In genomic region chr1:131318397-131318796, GRCm38 (mm10) we compare ENCODE assay signal across 26 mouse cellular contexts. TPM values are rescaled to one million over a fixed set of nuclear protein-coding genes. Genes with fewer than 3 reads are reported as not detected.
DNase-seq lines count a peak whose midpoint lies in the region; ATAC-seq and TF ChIP-seq lines count a peak whose summit lies in the region.
"Had no signal": no experiment of that assay in that cellular context is flagged by ENCODE, and none has a peak within 500 bp of the region (broad histone marks: within the 10 kb centered on the region; RNA-seq: fewer than 3 reads in every experiment).

No protein-coding gene starts in this region.

- TF ChIP-seq RAD21 in MEL (IDR thresholded peaks at IDR 0.05; ENCODE audit: low read depth, low read length) = no peak

- TF ChIP-seq CTCF in MEL (IDR thresholded peaks at IDR 0.05 in 2 of 3, conservative IDR thresholded peaks at IDR 0.05 in 1 of 3; ENCODE audit: control insufficient read depth in 1 of 3, insufficient read depth in 1 of 3, low read depth in 2 of 3, low read length in 3 of 3, poor library complexity in 1 of 3, severe bottlenecking in 1 of 3) = no peak

- H3K36me3 ChIP-seq in MEL (ENCODE audit: control insufficient read depth in 1 of 2, insufficient read depth in 2 of 2, low read length in 2 of 2) = peaks cover 0 to 37% of the 10 kb centered on the region in 2 experiments; a peak in 2 of 4 replicates

- no peaks in the 10 kb centered on the region for H3K9me3 ChIP-seq in MEL (replicated peaks; ENCODE audit: insufficient read depth, low read length)
- H3K9me3 ChIP-seq: embryonic facial prominence, embryonic 10.5 days; embryonic facial prominence, embryonic 12.5 days; forebrain, embryonic 10.5 days; forebrain, embryonic 12.5 days; forebrain, embryonic 15.5 days; G1E had no signal

- no peaks in the 10 kb centered on the region for H3K79me2 ChIP-seq in MEL (ENCODE audit: control insufficient read depth, insufficient read depth, low read length, poor library complexity)

- peak; percentile 76 for DNase-seq in MEL (ENCODE audit: low read depth, low spot score)
- DNase-seq in left cerebral cortex, adult 18-20 months (ENCODE audit: low spot score in 2 of 2) = no peak
- no peak for DNase-seq in right cerebral cortex, postnatal 4 days
- no peak for DNase-seq in cerebellum, postnatal 10 days
- DNase-seq: adrenal gland, adult 8-10 months; adrenal gland, postnatal 14 days; adrenal gland, postnatal 36 days; B cell, adult 2 months; cerebellum, adult 11-12 months; cerebellum, adult 2 months; cerebellum, adult 9-10 months; cerebellum, postnatal 14 days; cerebellum, postnatal 36 days; forebrain, postnatal 0 days had no signal

- no peak for TF ChIP-seq POLR2A in MEL (IDR thresholded peaks at IDR 0.05; ENCODE audit: control insufficient read depth in 1 of 2, insufficient read depth in 1 of 2, low read depth in 1 of 2, low read length in 2 of 2, poor library complexity in 1 of 2)

- H3K27ac ChIP-seq in MEL (ENCODE audit: control insufficient read depth, low read depth, low read length) = peak overlapping the region; percentile 34
- H3K27ac ChIP-seq: embryonic facial prominence, embryonic 10.5 days; embryonic facial prominence, embryonic 12.5 days; forebrain, embryonic 10.5 days; forebrain, embryonic 12.5 days; forebrain, embryonic 15.5 days had no signal

- no peak overlapping the region for H3K9ac ChIP-seq in MEL (ENCODE audit: control insufficient read depth, low read depth, low read length, poor library complexity, severe bottlenecking)
- H3K9ac ChIP-seq: embryonic facial prominence, embryonic 12.5 days; forebrain, embryonic 12.5 days; forebrain, embryonic 15.5 days; forebrain, postnatal 0 days had no signal

- H3K4me3 ChIP-seq in MEL (ENCODE audit: control insufficient read depth in 1 of 2, insufficient read depth in 1 of 2, low read depth in 2 of 2, low read length in 2 of 2) = no peak overlapping the region
- H3K4me3 ChIP-seq: embryonic facial prominence, embryonic 10.5 days; embryonic facial prominence, embryonic 12.5 days; forebrain, embryonic 10.5 days; forebrain, embryonic 12.5 days; forebrain, embryonic 15.5 days had no signal

- peak; percentile 68 for ATAC-seq in common myeloid progenitor, adult 5-6 weeks (replicated peaks; ENCODE audit: low read depth, poor library complexity, severe bottlenecking)
- 0 out of 2 replicates have a peak, but pooled peaks have one; percentile 26 for ATAC-seq in megakaryocyte-erythroid progenitor cell, adult 5-6 weeks (replicated peaks; ENCODE audit: low FRiP score, low TSS enrichment, poor library complexity, severe bottlenecking)
- ATAC-seq: activated CD4-positive, CD25-positive, alpha-beta regulatory T cell, adult 4 months; CD4-positive, CD25-positive, alpha-beta regulatory T cell, adult 4 months; forebrain, embryonic 15.5 days; forebrain, postnatal 0 days; Patski had no signal

- TF ChIP-seq EP300 in MEL (IDR thresholded peaks at IDR 0.05; ENCODE audit: low read depth in 1 of 2, low read length in 2 of 2) = peak; percentile 74 to 84

- peaks cover 16 to 22% of the 10 kb centered on the region in 2 experiments for H3K4me1 ChIP-seq in MEL (ENCODE audit: control insufficient read depth in 1 of 2, insufficient read depth in 2 of 2, low read length in 2 of 2)
- H3K4me1 ChIP-seq: embryonic facial prominence, embryonic 10.5 days; embryonic facial prominence, embryonic 12.5 days; forebrain, embryonic 10.5 days; forebrain, embryonic 12.5 days; forebrain, embryonic 15.5 days had no signal

- H3K27me3 ChIP-seq in MEL (ENCODE audit: control insufficient read depth in 1 of 2, insufficient read depth in 2 of 2, low read length in 2 of 2) = no peaks in the 10 kb centered on the region
- H3K27me3 ChIP-seq: CH12.LX; embryonic facial prominence, embryonic 12.5 days; forebrain, embryonic 12.5 days; forebrain, embryonic 15.5 days; Patski had no signal

TF ChIP-seq in MEL, 35 proteins besides CTCF, POLR2A, EP300 and RAD21:
- peak; percentile 77; the same call in 1 of the 2 replicates for TF ChIP-seq MAFK (IDR thresholded peaks at IDR 0.05; ENCODE audit: borderline replicate concordance, low read depth, low read length)
- TF ChIP-seq SMC3 (IDR thresholded peaks at IDR 0.05; ENCODE audit: low read depth, low read length) = no peak
- TF ChIP-seq TCF12 (IDR thresholded peaks at IDR 0.05; ENCODE audit: low read depth, low read length) = peak; percentile 65
- TF ChIP-seq RCOR1 (IDR thresholded peaks at IDR 0.05; ENCODE audit: low read depth, low read length) = peak; percentile 97
- TF ChIP-seq SIN3A (IDR thresholded peaks at IDR 0.05; ENCODE audit: low read length) = peak; percentile 30; the same call in 1 of the 2 replicates
- peak; percentile 55 for TF ChIP-seq TAL1 (IDR thresholded peaks at IDR 0.05; ENCODE audit: low read length)
- no peak for TF ChIP-seq KAT2A (conservative IDR thresholded peaks at IDR 0.05; ENCODE audit: low read depth, low read length)
- TF ChIP-seq JUND (IDR thresholded peaks at IDR 0.05; ENCODE audit: low read depth, low read length) = no peak
- no peak for TF ChIP-seq MAX (IDR thresholded peaks at IDR 0.05; ENCODE audit: low read length)
- peak; percentile 45 for TF ChIP-seq ETS1 (IDR thresholded peaks at IDR 0.05; ENCODE audit: low read depth, low read length)
- peak; percentile 69; the same call in 1 of the 2 replicates for TF ChIP-seq GATA1 (IDR thresholded peaks at IDR 0.05; ENCODE audit: low read depth, low read length)
- TF ChIP-seq TBP (IDR thresholded peaks at IDR 0.05; ENCODE audit: low read depth, low read length) = 0 out of 2 replicates have a peak, but pooled peaks have one; percentile 34

RNA-seq across cellular contexts. Expression of gene Ikbke, which starts 39.0 kb away (rescaled TPM):
- total RNA-seq in MEL (2012; rRNA removed) = 3.5 and 4.0 TPM in 2 replicates
- 1 to 10 TPM in 1 of 2 experiments, not detected in 1; 7.2 TPM for polyA plus RNA-seq in MEL (2012; ENCODE audit: insufficient read depth in 1 of 2, insufficient read length in 2 of 2, low read depth in 1 of 2, low replicate concordance in 2 of 2, missing spikeins in 1 of 2)
- total RNA-seq in common myeloid progenitor, adult 5-6 weeks (2017) = 7.2 and 7.3 TPM in 2 replicates
- 11.1 and 11.2 TPM in 2 replicates for total RNA-seq in megakaryocyte-erythroid progenitor cell, adult 5-6 weeks (2014; fragmentation: Nextera tagmentation)
- total RNA-seq in megakaryocyte-erythroid progenitor cell, adult 5-6 weeks (2017) = 1.9 and 4.3 TPM in 2 replicates
- total RNA-seq in left cerebral cortex, adult 18-20 months (2021) = 1 to 10 TPM; 1.5 to 1.8 TPM
